Mouse (Mus musculus) urinary bladder, postnatal 10 days (tissue): ENCODE measurements around the gene Vps13d.

Experiments
- DNase-seq: peaks from one replicate; pipeline ENCODE4 v3.0.0; 2022; ENCODE audit warnings: low spot score

Vps13d gene

DNA sequence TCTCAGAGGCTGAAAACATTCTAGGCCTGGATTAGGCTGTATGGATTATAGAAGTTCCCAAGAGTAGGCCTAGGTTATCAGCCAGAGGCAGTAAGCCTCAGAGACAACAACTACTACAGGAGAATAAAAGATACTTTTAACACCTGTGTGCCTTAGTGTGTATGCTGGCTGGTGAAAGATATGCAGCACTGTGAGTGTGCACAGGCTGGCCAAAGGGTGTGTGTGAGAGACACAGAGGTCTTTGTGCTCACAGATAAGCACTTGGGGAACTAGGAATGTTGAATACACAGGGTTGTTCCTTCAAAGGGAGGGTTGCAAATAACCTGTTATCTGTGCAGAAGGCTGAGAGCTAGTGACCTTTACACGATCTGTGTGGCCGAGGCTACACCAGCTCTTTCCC, 115.5 kb downstream of the Vps13d start:
- DNase-seq: no peak

DNA sequence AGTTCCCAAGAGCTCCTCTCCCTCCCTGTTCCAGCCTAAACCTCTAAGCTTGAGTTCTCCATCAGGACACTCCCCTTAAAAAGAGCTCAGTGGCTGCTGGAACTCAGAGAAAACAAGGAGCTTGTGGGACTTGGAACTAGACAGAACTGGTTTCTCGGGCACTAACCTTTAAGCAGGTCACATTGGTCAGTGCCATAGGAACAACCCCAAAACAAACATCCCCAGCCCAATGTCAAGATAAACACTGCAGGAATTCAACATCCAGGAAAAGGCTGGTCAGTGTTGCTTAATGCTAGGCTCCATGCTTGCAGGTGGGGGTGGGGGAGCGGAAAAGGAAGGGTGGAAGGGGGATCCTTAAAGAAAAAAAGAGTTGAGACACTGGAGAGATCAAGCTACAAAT, 120.5 kb downstream of the Vps13d start:
- DNase-seq: no peak

DNA sequence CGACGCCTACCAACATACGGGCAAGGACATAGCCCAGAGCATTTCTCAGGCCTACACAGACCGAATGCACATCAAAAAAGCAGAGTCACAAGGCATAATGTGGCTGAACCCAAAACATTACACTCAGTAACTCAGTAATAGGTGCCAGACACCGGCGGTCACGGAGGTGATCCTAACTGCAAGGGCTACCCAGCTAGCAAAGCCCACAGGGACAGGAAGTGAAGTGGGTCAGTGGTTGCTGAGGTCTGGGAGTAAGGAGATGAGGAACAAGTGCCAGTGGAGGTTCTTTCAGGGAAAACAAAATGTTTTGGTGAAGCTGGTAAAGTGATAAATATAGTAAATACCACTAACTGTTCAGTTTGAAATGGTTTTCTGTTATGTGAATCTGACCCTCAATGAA, 121.1 kb downstream of the Vps13d start:
- DNase-seq: no peak

DNA sequence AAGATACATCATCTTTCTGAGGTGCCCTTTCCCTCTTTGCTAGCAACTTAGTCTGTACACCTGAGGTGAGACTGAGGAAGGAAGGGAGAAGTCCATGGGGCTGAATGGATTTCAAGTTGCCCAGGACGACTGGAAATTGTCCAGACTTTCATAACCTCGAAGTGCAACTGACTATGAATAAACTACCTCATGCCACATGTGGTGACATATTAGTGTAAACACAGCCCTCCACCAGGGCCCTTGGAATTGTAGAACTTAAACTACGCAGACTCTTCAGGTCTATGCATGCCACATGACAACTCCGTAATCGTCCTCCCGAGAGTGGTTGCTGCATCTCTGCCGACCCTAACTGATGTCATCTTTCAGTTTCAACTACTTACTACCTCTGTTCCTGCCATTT, 122.9 kb downstream of the Vps13d start:
- no peak for DNase-seq

DNA sequence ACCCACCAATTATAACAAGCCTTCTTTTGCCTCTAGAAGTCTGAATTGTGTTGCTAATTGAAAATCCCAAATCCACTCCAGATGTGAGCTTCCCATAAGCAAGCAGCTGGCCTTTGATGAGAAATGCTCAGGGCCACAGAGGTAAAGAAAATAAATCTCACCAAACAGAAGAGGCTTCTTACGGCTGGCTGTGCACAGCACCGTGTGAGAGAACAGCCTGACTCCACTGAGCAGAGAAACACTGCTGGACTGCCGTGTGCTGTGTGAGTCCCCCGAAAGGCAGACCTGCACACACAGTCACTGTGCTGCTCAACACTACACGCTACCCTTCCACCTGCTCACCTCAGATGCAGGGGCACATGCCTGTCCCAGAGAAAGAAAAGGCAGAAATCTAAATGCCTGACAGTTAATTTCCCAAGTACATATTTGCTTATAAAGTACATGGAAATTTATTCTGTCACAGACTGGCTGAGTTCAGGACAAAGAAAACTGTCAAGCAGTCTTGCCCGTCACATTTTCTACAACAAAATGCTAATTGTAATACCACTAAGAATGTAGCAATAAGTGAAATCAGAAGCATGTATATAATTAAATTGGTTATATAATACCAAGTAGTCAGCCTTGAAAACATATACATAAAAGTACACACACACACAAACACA, 127.7 kb downstream of the Vps13d start:
- no peak for DNase-seq

DNA sequence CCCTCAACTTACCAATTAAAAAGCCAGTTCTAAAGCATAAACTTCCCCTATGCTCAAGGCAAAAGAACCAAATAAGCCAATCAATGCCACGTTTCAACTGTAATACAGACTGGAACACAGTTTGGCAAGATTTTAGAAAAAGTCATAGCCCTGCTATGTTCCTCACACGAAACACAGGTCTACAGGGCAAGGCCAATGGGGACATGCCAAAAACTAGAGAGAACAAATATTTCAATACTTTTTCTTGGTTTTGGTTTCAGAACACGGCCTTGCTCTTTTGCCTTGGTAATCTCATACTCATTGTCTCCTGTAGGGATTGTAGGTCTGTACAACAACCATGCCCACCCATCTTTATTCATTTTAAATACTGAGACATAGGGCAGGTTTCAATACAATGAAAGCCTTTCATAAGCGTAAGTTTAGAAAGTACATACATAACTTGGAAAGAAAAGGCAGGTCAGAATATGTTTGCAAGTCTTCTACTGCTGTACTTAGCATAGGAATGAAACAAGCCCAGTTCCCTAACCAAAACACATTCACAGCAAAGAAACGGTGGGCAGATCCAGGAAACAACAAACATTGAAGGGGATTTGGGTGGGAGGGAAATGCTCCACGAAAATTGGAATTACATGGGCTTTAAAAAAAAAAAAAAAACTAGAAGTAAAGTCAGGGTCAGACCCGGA, 128.3 kb downstream of the Vps13d start:
- no peak for DNase-seq

DNA sequence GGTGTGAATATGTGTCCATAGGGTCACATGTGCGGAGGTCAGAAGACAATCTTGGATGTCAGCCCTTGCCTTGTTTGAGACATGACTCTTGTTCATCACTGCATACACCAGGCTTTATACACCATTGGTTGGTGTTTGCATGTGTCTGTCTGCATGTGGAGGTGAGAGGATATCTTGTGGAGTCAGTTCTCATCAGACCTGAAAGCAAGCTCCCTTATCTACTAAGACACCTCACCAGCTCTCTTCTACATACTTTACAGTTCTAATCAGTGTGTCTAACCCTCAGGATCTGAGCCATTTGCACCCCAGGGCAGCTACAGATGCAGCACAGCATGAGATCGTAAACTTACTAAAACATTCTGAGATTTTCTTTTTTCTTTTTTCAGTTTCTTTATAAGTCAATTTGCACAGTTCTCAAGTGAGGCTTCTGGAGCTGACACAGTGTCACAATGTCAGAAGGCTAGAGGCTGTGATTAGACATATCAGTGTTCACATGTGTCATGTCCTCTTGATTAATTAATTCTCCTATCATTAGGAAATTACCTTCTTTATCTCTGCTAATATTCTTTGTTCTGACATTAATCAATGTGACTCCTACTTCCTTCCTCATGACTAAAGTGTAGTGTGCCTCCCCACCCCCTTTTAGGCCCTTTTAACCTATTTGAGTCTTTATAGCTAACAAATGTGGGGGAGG, 135.9 kb downstream of the Vps13d start:
- no peak for DNase-seq

DNA sequence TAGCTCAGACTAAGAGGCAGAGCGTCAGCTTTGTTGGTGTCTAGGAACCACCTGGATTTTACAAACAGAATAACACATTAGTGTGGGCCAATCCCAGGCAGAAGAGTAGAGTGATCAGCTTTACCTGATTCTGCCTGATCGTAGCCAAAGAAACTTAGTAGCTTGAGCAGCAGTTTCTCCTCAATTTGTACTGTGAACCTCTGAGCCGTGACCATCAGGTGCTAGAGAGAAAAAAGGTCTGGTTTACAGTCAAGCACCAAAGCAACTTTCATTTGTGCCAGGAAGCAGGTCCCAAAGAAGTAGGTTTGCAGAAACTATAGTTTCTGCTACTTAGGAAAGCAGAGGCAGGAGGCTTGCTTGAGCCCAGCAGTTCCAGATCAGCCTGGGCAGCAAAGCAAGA, 138.5 kb downstream of the Vps13d start:
- no peak for DNase-seq

DNA sequence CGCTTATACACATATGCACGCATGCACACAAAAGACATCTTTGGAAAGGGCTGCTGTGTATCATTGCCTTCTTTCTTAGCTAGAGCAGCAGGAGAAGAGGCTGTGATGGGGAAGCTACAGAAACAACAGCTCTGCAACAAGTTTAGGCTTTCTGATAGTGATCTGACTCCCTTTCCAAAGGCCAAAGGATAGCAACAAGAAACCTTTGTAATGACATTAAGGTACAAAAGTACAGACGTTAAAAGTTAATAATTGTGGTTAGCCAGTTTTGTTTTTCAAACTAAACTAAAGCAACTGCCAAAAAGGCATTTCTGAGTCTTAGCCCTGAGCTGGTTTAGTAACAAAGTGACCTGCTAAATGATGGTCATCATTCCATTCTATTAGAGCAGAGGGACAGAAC, 139.0 kb downstream of the Vps13d start:
- DNase-seq: no peak

DNA sequence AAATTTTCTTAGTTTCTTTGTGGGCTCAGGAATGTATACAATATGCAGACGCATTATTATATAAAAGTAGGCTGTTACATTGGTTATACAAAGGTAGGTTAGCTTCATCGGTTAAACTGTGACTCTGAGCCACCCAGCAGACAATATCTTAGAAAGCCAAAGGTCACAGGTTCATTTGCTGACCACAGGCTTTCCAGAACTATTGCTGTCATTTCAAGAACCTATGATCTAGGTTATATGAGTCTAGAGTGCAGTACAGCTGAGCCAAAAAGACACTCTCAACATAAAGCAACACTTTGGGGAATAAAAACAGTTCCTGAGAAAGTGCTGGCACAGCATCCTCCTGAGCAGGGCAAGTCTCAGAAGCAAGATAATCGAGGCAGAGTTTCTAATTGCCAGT, 140.4 kb downstream of the Vps13d start:
- DNase-seq: no peak

DNA sequence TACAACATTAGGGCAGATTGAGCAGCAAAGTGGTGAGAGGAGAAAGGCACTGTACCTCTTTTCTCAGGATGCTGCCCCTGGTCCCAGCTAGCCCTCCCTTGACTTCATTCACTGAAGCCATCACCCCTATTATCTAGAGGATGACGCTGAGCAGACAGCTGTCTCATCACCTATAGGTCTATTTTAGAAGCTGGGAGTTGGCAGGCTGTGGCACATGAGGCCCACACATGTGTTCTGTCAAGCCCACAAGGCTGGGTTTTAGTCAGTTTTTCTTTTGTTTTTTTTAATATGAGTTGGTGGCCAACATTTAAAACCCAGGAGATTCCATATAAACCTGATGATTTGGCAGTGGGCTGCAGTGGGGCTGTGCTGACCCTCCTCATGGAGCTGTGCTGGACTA, 142.1 kb downstream of the Vps13d start:
- no peak for DNase-seq

DNA sequence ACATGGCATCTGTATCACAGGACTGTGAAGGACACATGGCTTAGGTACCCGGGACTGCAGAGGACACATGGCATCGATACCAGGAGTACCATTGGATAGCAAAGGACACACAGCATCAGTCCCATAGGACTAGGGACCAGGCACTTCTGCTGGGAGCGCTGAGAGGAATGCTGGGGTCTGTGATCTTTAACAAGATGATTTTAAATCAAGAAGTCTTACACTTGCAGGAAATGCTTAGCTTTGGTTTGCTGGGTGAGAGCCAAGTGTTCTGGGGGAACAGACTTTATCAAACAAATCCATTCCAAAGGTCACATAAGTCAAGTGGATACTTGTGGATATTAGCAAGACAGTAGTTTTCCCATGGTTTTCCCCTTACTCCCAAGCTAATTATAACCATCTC, 142.5 kb downstream of the Vps13d start:
- DNase-seq: no peak

DNA sequence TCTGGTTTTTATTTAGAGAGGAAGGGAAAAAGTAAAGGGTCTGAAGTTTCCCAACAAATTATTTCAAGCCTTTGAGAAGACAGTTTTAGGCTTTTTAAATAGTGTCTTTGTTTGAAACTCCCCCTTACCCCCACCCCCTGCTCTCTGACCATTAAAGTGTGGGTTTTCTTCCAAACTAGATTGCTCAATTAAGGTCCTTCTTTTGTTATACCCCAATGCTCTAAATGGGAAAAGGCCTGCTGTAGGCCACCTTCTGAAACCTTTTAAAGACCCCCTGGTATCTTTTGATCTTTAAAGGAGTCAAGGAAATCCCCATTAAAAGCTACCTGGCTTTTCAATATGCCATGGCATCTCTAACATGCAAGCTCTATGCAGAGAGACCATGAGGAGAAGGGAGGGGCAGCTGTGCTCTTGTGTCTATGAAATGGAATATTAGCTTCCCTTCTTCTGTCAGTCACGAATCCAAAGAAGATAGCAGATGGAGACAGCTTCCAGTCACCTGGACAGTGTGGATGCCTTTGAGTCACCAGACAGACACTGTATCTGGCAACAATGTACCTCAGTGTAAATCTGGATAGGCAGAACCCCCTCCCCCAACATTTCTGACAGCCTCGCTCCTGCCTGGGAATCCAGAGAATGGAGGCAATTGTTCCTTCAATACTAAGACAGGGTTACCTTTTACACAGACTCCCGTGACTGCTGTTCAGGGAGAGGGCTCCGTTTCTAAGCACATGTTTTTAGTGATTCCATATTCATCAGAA, 143.4 kb downstream of the Vps13d start:
- no peak for DNase-seq

DNA sequence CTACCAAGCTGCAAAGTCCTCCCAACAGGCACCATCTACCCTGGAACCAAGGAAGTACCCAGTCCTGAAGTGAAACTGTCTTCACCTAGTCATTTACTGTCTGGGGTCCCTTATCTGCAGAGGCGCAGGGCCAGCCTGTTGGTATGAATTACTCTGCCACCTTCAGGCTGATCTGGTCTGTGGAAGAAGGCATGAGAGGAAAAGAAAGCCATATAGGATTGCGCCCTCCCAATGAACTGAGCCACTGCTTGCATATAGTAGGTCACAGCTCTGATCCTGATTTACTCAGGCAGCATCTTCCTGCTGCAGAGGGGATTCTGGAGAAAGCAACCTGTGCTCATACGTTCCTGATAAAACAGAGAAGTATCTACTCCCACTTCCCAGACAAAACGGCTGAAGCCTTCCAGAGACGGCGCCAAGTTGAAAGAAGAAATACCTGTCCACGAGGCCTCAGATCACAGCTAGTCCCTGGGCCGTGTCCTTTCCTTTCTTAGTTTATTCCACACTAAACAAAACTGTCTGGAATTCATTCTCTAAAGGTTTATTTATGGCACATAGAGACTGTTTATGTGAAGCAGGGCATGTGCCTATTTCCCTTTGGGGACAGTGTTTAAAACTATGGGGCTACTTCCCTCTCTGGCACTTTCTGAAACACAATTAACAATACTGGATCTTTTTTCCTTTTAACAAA, 144.1 kb downstream of the Vps13d start:
- DNase-seq: no peak

DNA sequence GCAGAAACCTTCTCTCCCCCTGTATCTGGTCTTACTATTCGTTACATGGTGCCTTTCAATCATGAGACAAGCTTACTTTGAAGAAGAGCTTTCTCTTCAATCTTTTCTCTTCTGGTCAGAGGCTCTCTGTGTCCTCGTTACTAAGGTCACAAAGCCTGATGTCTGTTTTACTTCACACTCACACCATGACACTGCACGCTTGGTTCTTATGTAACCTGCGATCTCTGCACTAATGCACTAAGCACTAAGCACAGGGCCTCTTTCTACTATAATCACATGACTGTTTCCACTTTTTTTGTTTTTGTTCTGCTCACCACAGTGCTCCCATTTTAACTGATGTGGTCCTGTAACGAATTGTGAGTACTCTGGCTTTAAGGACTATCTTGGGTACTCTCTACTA, 146.8 kb downstream of the Vps13d start:
- DNase-seq: no peak

DNA sequence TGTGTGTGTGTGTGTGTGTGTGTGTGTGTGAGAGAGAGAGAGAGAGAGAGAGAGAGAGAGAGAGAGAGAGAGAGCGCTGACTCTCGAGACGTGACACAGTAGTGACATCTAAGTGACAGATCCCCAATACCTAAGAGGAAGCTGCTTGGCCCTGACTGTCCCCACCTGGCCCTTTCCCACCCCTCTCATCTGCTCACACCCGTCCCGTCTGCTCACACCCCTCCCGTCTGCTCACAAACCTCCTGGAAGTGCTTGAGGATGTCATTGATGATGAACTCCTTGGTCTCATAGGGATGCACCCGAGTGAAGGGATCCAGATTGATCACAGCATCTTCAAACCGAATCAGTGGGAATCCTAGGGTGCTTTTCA, 148.8 kb downstream of the Vps13d start:
- DNase-seq: no peak

DNA sequence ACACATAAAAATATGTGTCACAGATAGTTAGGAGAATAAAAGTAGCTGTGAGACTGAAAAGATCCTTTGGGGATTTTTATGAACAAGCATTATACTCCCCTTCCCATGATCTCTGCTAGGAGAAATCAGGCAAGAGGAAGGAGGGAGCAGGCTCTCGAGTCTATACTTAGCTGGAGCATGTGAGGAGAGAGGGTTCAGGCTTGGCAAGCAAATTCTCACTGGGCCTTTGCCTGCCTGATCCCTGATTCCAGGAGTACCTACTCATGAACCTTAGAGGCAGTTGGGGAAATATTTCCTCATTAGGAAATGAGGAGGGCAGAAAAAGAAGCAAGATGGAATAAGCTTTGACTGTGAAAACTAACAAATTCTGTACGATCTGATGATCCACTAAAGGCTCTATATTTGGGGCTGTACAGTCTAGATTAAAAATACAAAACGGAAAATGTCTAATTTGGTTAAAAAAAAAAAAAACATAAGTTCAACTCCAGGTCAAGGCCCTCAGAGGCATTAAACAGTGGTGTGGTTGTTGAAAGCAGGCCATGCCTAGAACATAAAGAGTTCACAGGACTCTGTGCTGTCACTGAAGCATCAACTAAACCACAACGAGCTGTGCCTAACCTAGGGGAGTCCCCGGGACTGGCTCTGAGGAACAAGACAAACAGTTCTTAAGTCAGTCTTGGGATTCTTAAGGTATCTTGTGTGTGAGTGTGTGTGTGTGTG, 149.3 kb downstream of the Vps13d start:
- DNase-seq: no peak

DNA sequence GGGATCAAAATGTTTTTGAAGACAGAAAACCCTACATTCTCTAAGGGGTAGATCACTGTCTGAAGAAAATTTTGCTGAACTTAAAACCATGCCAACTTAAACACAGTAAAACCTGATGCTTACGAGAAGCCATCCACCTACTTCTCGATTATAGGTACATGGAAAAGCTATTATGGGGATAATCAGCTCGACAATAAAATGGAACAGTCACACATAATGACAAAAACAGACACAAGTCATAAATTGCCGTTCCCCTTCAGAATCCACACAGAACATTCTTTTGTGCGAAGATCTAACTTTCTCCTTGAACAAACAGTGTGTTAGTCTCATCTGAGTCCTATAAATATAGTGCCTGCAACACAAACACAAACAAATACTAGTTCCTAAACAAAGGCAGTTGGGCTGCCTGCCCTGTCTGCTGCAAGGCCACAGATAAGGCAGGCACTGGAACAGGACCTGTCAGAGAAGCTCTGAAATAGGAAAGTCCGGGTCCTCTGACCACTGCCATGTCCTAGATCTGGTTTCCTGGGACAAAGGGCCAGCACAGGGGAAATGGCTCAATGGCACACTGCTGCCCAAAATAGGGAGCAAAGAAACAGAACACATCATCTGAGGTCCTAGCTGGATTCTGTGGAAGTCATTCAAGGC, 153.5 kb downstream of the Vps13d start:
- no peak for DNase-seq

DNA sequence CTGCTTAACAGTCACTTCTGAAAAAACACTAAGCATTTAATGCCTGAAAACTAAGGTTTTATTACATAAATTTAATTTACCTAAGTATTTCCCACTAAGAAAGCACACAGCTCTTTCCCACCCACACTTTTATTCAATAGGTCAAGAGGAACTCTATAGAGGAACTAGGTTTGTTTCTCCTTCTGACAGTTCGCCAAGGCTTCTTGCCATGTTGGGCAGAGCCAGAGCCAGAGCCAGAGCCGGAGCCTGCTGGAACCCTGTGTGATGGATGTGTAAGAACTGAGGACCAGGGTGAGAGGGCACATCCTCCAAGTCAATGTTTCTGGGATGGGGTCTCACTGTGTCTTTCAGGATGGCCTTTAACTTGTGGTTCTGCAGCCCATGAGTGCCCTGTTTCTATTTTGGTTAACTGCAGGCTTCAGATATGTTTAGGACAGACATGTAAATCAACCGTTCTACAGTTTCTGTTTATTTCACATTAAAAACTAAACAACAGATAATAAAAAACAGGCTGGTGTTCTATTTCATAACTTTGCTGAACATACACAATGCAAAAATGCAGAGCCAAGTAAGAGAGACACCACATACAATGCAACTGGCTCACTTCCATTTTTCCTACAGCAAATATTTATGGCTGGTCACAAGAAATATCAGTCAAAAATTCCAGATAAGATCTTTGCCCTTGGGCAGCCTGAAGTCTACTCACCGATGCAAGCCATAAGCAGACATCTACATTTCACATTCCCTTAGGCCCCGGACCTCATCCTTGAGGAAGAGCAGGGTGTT, 157.0 kb downstream of the Vps13d start:
- no peak for DNase-seq

DNA sequence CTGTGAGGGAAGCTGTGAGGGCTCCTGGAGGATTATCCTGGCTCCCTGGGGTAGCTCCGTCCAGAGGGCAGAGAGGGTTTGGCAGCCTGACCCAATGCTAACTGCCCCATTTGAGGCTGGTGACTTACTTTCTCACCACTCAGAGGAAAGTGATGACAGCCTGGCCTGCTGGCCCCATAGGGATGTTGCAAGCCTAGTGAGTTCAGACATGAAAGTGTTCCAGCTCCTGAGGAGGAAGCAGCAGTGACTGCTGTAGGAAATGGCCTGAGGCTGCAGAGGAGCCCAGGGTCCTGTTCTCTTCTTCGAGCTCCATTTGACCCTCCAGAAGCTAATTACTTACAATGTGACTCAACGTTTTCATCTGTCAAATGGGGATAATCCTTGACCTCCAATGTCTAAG, 157.8 kb downstream of the Vps13d start:
- DNase-seq: no peak
